Mouse (Mus musculus) lung, adult 18-20 months (tissue): ENCODE measurements around the gene Ldlrad3.

Experiments
- DNase-seq, 2 experiments: peaks; one replicate each; pipeline ENCODE4 v3.0.0; 2022; ENCODE audit warnings: mixed read lengths in 2 of 2

The Ldlrad3 gene

GRCm38 (mm10) chr2:102071022-102071717, 115.0 kb downstream of the Ldlrad3 start:
- DNase-seq = peak; percentile 22 to 49

- DNase-seq = no peak
Observed at GRCm38 (mm10) chr2:102064826-102065441, 121.3 kb downstream of the Ldlrad3 start.

GRCm38 (mm10) chr2:102063906-102064505, 122.2 kb downstream of the Ldlrad3 start:
- DNase-seq = no peak

- no peak for DNase-seq
Observed at GRCm38 (mm10) chr2:102062861-102063468, 123.2 kb downstream of the Ldlrad3 start.

GRCm38 (mm10) chr2:102061921-102062320, 124.3 kb downstream of the Ldlrad3 start:
- DNase-seq = no peak

- DNase-seq = no peak
Observed at GRCm38 (mm10) chr2:102057746-102058145, 128.4 kb downstream of the Ldlrad3 start.

GRCm38 (mm10) chr2:102057029-102057685, 129.0 kb downstream of the Ldlrad3 start:
- no peak for DNase-seq

- DNase-seq = no peak
Observed at GRCm38 (mm10) chr2:102056144-102056543, 130.0 kb downstream of the Ldlrad3 start.

- no peak for DNase-seq
Observed at GRCm38 (mm10) chr2:102052951-102053660, 133.1 kb downstream of the Ldlrad3 start.

- no peak for DNase-seq
Observed at GRCm38 (mm10) chr2:102052353-102052752, 133.8 kb downstream of the Ldlrad3 start.

- DNase-seq = no peak
Observed at GRCm38 (mm10) chr2:102049866-102050550, 136.2 kb downstream of the Ldlrad3 start.

- DNase-seq = no peak
Observed at GRCm38 (mm10) chr2:102048296-102049175, 137.6 kb downstream of the Ldlrad3 start.

GRCm38 (mm10) chr2:102046481-102046880, 139.7 kb downstream of the Ldlrad3 start:
- DNase-seq = no peak

- no peak for DNase-seq
Observed at GRCm38 (mm10) chr2:102040456-102040855, 145.7 kb downstream of the Ldlrad3 start.

GRCm38 (mm10) chr2:102040011-102040410, 146.2 kb downstream of the Ldlrad3 start:
- DNase-seq = no peak

- DNase-seq = no peak
Observed at GRCm38 (mm10) chr2:102038895-102039667, 147.1 kb downstream of the Ldlrad3 start.

- DNase-seq = peak; percentile 16 to 33
Observed at GRCm38 (mm10) chr2:102038229-102038894, 147.8 kb downstream of the Ldlrad3 start.

GRCm38 (mm10) chr2:102036665-102037511, 149.3 kb downstream of the Ldlrad3 start:
- DNase-seq = no peak
